Mouse (Mus musculus): ENCODE data around the gene Hgfac. TPM values are rescaled to one million over a fixed set of nuclear protein-coding genes. Genes with fewer than 3 reads are reported as not detected.
A peak's percentile ranks its signal among the peaks of the same experiment; 100 is the strongest.

The Hgfac gene
- 5.5 TPM for polyA plus RNA-seq (2021)

GRCm38 (mm10) chr5:35041268-35041829 is at the start of gene Hgfac:
Gene Hgfac (plus strand): TSS chr5:35041509.
- peak; percentile 34 for DNase-seq (ENCODE audit: low read depth, low spot score)
- POLR2A ChIA-PET, result interaction anchor here (0.6 to 1.5 kb wide), 3 partner anchors 51 to 55 kb away, joined by 3 to 4 read pairs (median 3); no protein-coding TSS in a partner anchor
- in situ Hi-C loops (cut with MboI; ENCODE audit: low pct_unique_long_range_greater_than_20kb), result loop anchor here (5.0 to 10.0 kb wide), 2 partner anchors 124 to 377 kb away; partner anchors contain the start of genes Grk4 and Nop14
- no peak for TF ChIP-seq CTCF (IDR thresholded peaks at IDR 0.05)
- CTCF ChIA-PET, result interaction anchor here (0.9 to 2.9 kb wide), 8 partner anchors 10 to 125 kb away, joined by 3 to 16 read pairs (median 4); no protein-coding TSS in a partner anchor
- ATAC-seq, result peak; percentile 49
- no peaks in the 10 kb centered on the region for H3K27me3 ChIP-seq

DNA sequence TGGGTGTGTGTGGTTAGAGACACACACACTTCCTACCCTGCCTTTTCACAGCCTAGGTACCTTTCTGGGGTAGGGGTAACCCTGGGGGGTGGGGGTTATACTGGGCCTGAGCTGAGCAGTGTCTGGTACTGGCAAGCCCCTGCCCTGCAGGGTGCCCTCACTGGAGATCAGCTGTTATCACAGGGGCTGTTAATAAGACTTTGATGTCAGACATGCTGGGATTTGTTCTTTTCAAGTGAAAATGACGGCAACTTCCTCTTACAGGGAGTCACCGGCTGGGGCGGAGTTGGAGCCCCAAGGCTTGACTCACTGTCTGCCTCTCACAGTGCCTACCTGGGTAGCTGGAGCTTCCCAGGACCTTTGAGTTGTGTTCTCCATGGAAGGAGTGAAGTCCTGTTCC is 42.6 kb upstream of the Hgfac start:
- ChIA-PET POLR2A (no interaction called here), CTCF (interaction anchor here (1.0 kb wide), 1 partner anchor 9 kb away, joined by 3 read pairs; no protein-coding TSS in a partner anchor)
- DNase-seq (ENCODE audit: low read depth, low spot score) (no peak), ATAC-seq (no peak)
- in situ Hi-C loops (cut with MboI; ENCODE audit: low pct_unique_long_range_greater_than_20kb), result no loop called here
- H3K27me3 ChIP-seq, result no peaks in the 10 kb centered on the region
- no peak for TF ChIP-seq CTCF (IDR thresholded peaks at IDR 0.05)

GRCm38 (mm10) chr5:34999281-34999680 is 42.0 kb upstream of the Hgfac start:
- H3K27me3 ChIP-seq, result no peaks in the 10 kb centered on the region
- DNase-seq (ENCODE audit: low read depth, low spot score) (no peak), ATAC-seq (no peak)
- ChIA-PET CTCF (interaction anchor here (1.0 to 1.6 kb wide), 2 partner anchors 8 to 13 kb away, joined by 3 to 4 read pairs; no protein-coding TSS in a partner anchor), POLR2A (no interaction called here)
- no peak for TF ChIP-seq CTCF (IDR thresholded peaks at IDR 0.05)
- in situ Hi-C loops (cut with MboI; ENCODE audit: low pct_unique_long_range_greater_than_20kb), result no loop called here

GRCm38 (mm10) chr5:35000323-35000722 is 41.0 kb upstream of the Hgfac start:
- in situ Hi-C loops (cut with MboI; ENCODE audit: low pct_unique_long_range_greater_than_20kb), result no loop called here
- POLR2A ChIA-PET, result interaction anchor here (0.8 to 1.4 kb wide), 2 partner anchors 8 to 21 kb away, joined by 3 to 5 read pairs; no protein-coding TSS in a partner anchor
- CTCF ChIA-PET, result interaction anchor here (0.7 to 1.6 kb wide), 5 partner anchors 13 to 84 kb away, joined by 3 to 4 read pairs (median 4); no protein-coding TSS in a partner anchor
- ATAC-seq, result no peak
- TF ChIP-seq CTCF (IDR thresholded peaks at IDR 0.05), result no peak
- no peaks in the 10 kb centered on the region for H3K27me3 ChIP-seq
- DNase-seq (ENCODE audit: low read depth, low spot score), result no peak

DNA sequence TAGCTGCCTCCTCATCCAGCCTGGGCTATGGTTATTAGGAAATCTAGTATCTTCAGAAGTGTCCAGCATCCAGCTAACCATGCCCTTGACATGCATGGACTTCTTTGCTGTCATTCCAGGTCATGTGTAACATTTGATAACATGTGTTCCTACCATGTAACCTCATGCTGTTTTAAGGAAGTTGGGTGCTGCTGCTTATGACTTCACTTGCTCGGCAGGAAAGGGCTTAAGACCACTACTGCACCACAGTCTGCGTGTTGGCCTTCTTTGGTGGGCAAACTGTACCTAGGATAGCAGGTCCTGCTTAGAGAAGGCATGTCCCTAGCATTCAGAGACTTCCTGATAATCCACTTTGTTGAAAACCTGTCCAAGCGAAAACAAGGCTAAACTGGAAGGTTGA is 40.2 kb upstream of the Hgfac start:
- DNase-seq (ENCODE audit: low read depth, low spot score) (no peak), ATAC-seq (no peak)
- in situ Hi-C loops (cut with MboI; ENCODE audit: low pct_unique_long_range_greater_than_20kb), result no loop called here
- CTCF ChIA-PET, result interaction anchor here (1.2 to 1.6 kb wide), 2 partner anchors 14 to 15 kb away, joined by 4 read pairs; no protein-coding TSS in a partner anchor
- no peak for TF ChIP-seq CTCF (IDR thresholded peaks at IDR 0.05)
- no peaks in the 10 kb centered on the region for H3K27me3 ChIP-seq
- POLR2A ChIA-PET, result interaction anchor here (0.8 kb wide), 1 partner anchor 9 kb away, joined by 3 read pairs; no protein-coding TSS in a partner anchor

- CTCF ChIA-PET, result interaction anchor here (0.9 kb wide), 1 partner anchor 13 kb away, joined by 3 read pairs; no protein-coding TSS in a partner anchor
- in situ Hi-C loops (cut with MboI; ENCODE audit: low pct_unique_long_range_greater_than_20kb), result no loop called here
- ATAC-seq (no peak), DNase-seq (ENCODE audit: low read depth, low spot score) (no peak)
- H3K27me3 ChIP-seq, result no peaks in the 10 kb centered on the region
- POLR2A ChIA-PET, result no interaction called here
- TF ChIP-seq CTCF (IDR thresholded peaks at IDR 0.05), result no peak
These were observed 37.6 kb upstream of the Hgfac start for GRCm38 (mm10) chr5:35003611-35004162.

- CTCF ChIA-PET, result no interaction called here
- H3K27me3 ChIP-seq, result no peaks in the 10 kb centered on the region
- in situ Hi-C loops (cut with MboI; ENCODE audit: low pct_unique_long_range_greater_than_20kb), result no loop called here
- ATAC-seq (no peak), DNase-seq (ENCODE audit: low read depth, low spot score) (no peak)
- POLR2A ChIA-PET, result no interaction called here
- TF ChIP-seq CTCF (IDR thresholded peaks at IDR 0.05), result no peak
These were observed 36.5 kb upstream of the Hgfac start for GRCm38 (mm10) chr5:35004769-35005168.

GRCm38 (mm10) chr5:35005659-35006058 is 35.6 kb upstream of the Hgfac start:
- in situ Hi-C loops (cut with MboI; ENCODE audit: low pct_unique_long_range_greater_than_20kb), result no loop called here
- TF ChIP-seq CTCF (IDR thresholded peaks at IDR 0.05), result no peak
- H3K27me3 ChIP-seq, result no peaks in the 10 kb centered on the region
- ATAC-seq (no peak), DNase-seq (ENCODE audit: low read depth, low spot score) (no peak)
- POLR2A ChIA-PET, result no interaction called here
- CTCF ChIA-PET, result interaction anchor here (1.3 kb wide), 1 partner anchor 21 kb away, joined by 3 read pairs; no protein-coding TSS in a partner anchor

GRCm38 (mm10) chr5:35006599-35006998 is 34.7 kb upstream of the Hgfac start:
- no peak for ATAC-seq
- no peak for DNase-seq (ENCODE audit: low read depth, low spot score)
- POLR2A ChIA-PET, result no interaction called here
- in situ Hi-C loops (cut with MboI; ENCODE audit: low pct_unique_long_range_greater_than_20kb), result no loop called here
- CTCF ChIA-PET, result interaction anchor here (1.3 to 1.9 kb wide), 2 partner anchors 13 to 22 kb away, joined by 3 to 7 read pairs; no protein-coding TSS in a partner anchor
- H3K27me3 ChIP-seq, result no peaks in the 10 kb centered on the region
- no peak for TF ChIP-seq CTCF (IDR thresholded peaks at IDR 0.05)

DNA sequence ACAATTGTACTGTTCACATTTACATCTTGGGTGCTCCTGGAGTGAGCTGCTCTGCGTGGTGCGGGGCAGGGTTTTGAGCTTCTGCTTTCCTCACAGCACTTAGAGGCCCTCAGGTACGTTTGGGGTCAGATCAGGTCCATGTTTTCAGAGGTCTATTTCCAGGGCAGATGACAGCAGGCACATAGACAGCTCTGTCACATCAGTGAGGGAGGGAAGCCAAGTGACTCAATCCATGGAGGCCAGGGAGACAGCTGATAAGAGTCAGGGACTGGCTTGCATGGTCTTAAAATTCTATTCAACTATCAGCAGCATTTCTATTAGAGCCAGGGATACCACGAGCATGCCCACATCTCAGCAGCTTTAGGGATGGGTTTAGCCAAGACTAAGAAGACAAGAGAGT is 32.1 kb upstream of the Hgfac start:
- DNase-seq (ENCODE audit: low read depth, low spot score), result no peak
- no peak for TF ChIP-seq CTCF (IDR thresholded peaks at IDR 0.05)
- no peak for ATAC-seq
- POLR2A ChIA-PET, result no interaction called here
- in situ Hi-C loops (cut with MboI; ENCODE audit: low pct_unique_long_range_greater_than_20kb), result no loop called here
- no peaks in the 10 kb centered on the region for H3K27me3 ChIP-seq
- CTCF ChIA-PET, result interaction anchor here (1.4 to 1.8 kb wide), 2 partner anchors 14 to 23 kb away, joined by 5 to 6 read pairs; no protein-coding TSS in a partner anchor

DNA sequence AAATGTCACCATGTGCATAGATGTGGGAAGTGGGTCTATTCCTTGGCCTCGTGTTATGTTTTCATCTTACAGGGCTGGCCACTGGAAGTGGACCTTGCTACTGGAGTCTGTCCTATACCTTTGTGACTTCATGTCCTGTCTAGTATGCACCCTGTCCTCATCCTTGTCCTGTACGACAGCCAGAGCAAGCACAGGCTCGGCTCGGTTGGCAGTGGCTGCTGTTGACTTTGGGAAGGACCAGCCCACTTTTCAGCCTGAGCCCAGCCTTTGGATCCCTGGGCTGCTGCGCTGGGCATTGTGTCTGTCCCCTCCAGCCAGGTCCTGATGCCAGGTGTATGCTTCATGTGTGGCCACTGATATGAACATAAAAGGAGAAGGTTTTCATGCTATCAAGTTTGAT is 30.7 kb upstream of the Hgfac start:
- in situ Hi-C loops (cut with MboI; ENCODE audit: low pct_unique_long_range_greater_than_20kb), result no loop called here
- H3K27me3 ChIP-seq, result no peaks in the 10 kb centered on the region
- TF ChIP-seq CTCF (IDR thresholded peaks at IDR 0.05), result no peak
- no peak for ATAC-seq
- CTCF ChIA-PET, result interaction anchor here (1.0 to 1.1 kb wide), 3 partner anchors 9 to 24 kb away, joined by 3 read pairs; no protein-coding TSS in a partner anchor
- no peak for DNase-seq (ENCODE audit: low read depth, low spot score)
- POLR2A ChIA-PET, result interaction anchor here (1.4 kb wide), 1 partner anchor 9 kb away, joined by 3 read pairs; no protein-coding TSS in a partner anchor
